Comparison of ENCODE assay signal across 11 mouse cellular contexts in genomic region chr6:120482021-120482420, GRCm38 (mm10). TPM values are rescaled to one million over a fixed set of nuclear protein-coding genes. Genes with fewer than 3 reads are reported as not detected.
"Had no signal": no experiment of that assay in that cellular context is flagged by ENCODE, and none has a peak within 500 bp of the region (broad histone marks: within the 10 kb centered on the region; RNA-seq: fewer than 3 reads in every experiment).

No protein-coding gene starts in this region.

- H3K36me3 ChIP-seq: midbrain, embryonic 12.5 days; midbrain, embryonic 15.5 days had no signal

- H3K4me3 ChIP-seq: lung, embryonic 15.5 days; megakaryocyte, embryonic 14.5 days; midbrain, embryonic 12.5 days; midbrain, embryonic 15.5 days; neural tube, embryonic 12.5 days; stomach, embryonic 15.5 days had no signal

- H3K4me2 ChIP-seq: lung, embryonic 15.5 days; midbrain, embryonic 12.5 days; midbrain, embryonic 15.5 days; neural tube, embryonic 12.5 days; stomach, embryonic 15.5 days had no signal

- H3K4me1 ChIP-seq: midbrain, embryonic 15.5 days; neural tube, embryonic 12.5 days; stomach, embryonic 15.5 days had no signal

- H3K27me3 ChIP-seq: lung, embryonic 15.5 days; megakaryocyte, embryonic 14.5 days; midbrain, embryonic 12.5 days; midbrain, embryonic 15.5 days; neural tube, embryonic 12.5 days; stomach, embryonic 15.5 days had no signal

- H3K27ac ChIP-seq: lung, embryonic 15.5 days; macrophage; midbrain, embryonic 12.5 days; midbrain, embryonic 15.5 days; neural tube, embryonic 12.5 days; stomach, embryonic 15.5 days; stomach, postnatal 0 days had no signal

- DNase-seq: lung, adult 2 months had no signal

- H3K9me3 ChIP-seq: lung, embryonic 15.5 days; megakaryocyte, embryonic 14.5 days; midbrain, embryonic 12.5 days; midbrain, embryonic 15.5 days; neural tube, embryonic 12.5 days; stomach, embryonic 15.5 days had no signal

- ATAC-seq: liver, postnatal 0 days; midbrain, embryonic 15.5 days had no signal

- H3K9ac ChIP-seq: liver, postnatal 0 days; lung, embryonic 15.5 days; midbrain, embryonic 12.5 days; midbrain, embryonic 15.5 days; neural tube, embryonic 12.5 days; stomach, embryonic 15.5 days had no signal

RNA-seq across cellular contexts. Expression of gene Tmem121b, which starts 11.6 kb away (rescaled TPM):
- total RNA-seq: neutrophil, adult 5-6 weeks had no signal
- polyA plus RNA-seq: liver, postnatal 0 days; macrophage had no signal
